Mouse (Mus musculus) hindbrain, embryonic 16.5 days (tissue): ENCODE measurements around the gene Dusp9. TPM values are rescaled to one million over a fixed set of nuclear protein-coding genes. Genes with fewer than 3 reads are reported as not detected.

Experiments used
- ATAC-seq: fragments of 200-750 bp; cut with Nextera tagmentation; 2 replicates; pipeline ENCODE4 v1.8.0; 2017; ENCODE audit warnings: moderate TSS enrichment, moderate library complexity
- H3K27ac ChIP-seq: fragments of 300-500 bp; sonication (generic); 2 replicates; pipeline ENCODE4 v1.5.1; 2014; ENCODE audit warnings: low read depth, mild to moderate bottlenecking, control low read depth, low read length, moderate library complexity
- H3K27me3 ChIP-seq: fragments of 300-500 bp; sonication (generic); replicated peaks from 2 replicates; pipeline ENCODE4 v1.6.1; 2014; ENCODE audit warnings: low read length; ENCODE audit not compliant: control insufficient read depth, insufficient read depth
- H3K36me3 ChIP-seq: fragments of 300-500 bp; sonication (generic); 2 replicates; pipeline ENCODE4 v1.6.1; 2014; ENCODE audit warnings: mild to moderate bottlenecking, low read length, moderate library complexity, mixed read lengths; ENCODE audit not compliant: control insufficient read depth, insufficient read depth
- H3K4me1 ChIP-seq: fragments of 300-500 bp; sonication (generic); 2 replicates; pipeline ENCODE4 v1.6.1; 2014; ENCODE audit warnings: low read depth, low read length; ENCODE audit not compliant: control insufficient read depth, insufficient read depth
- H3K4me2 ChIP-seq: fragments of 300-500 bp; sonication (generic); 2 replicates; pipeline ENCODE4 v1.6.1; 2014; ENCODE audit warnings: mild to moderate bottlenecking, low read length, control low read depth, moderate library complexity
- H3K4me3 ChIP-seq: fragments of 300-500 bp; sonication (generic); 2 replicates; pipeline ENCODE4 v1.5.1; 2014; ENCODE audit warnings: mild to moderate bottlenecking, low read length, control low read depth, moderate library complexity
- H3K9ac ChIP-seq: fragments of 300-500 bp; sonication (generic); 2 replicates; pipeline ENCODE4 v1.6.1; 2014; ENCODE audit warnings: low read depth, mild to moderate bottlenecking, control low read depth, low read length, moderate library complexity
- H3K9me3 ChIP-seq: fragments of 300-500 bp; sonication (generic); 2 replicates; pipeline ENCODE4 v1.6.1; 2014; ENCODE audit warnings: mild to moderate bottlenecking, low read length, moderate library complexity; ENCODE audit not compliant: control insufficient read depth
- WGBS: fragments of 180-500 bp; shearing (Covaris S2); extraction: QIAGEN DNeasy Blood & Tissue Kit; methylation state at CpG from one replicate; pipeline ENCODE4 v1.1.7; 2014; 5-methylcytosine and 5-hydroxymethylcytosine counted together
- polyA plus RNA-seq: library from polyadenylated mRNA; unstranded; fragments of >200 nt; fragmentation: Nextera tagmentation; extraction: Ambion mirVana; gene quantifications from 2 replicates; pipeline ENCODE4 v1.2.1, GENCODE M21; 2015

The Dusp9 gene
- polyA plus RNA-seq, 1 experiment from 2014 or later, result 0.84 TPM

DNA sequence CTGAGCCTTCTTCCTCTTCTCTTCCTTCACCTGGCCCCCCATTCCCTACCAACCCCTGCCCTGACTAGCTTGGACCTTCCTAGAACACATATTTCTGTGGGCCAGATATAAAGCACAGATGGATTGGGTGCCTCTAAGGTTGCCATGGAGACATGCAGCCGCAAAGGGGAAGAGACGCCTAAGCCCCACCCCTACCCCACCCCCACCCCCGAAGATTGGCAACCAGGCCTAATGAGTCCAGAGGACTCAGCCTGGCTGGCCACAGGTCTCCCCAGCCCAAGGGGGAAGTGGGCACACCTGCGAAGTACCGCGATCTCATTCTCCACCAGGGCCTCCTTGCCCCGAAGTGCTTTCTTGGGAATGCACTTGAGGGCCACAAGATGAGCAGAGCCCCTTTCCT is 19.2 kb downstream of the Dusp9 start:
- no peaks in the 10 kb centered on the region for H3K27me3 ChIP-seq
- H3K4me2 ChIP-seq, result peak overlapping the region; percentile 56
- no peaks in the 10 kb centered on the region for H3K36me3 ChIP-seq
- H3K4me1 ChIP-seq, result no peaks in the 10 kb centered on the region; the same call in 1 of the 2 replicates
- H3K27ac ChIP-seq, result no peak overlapping the region
- no peak overlapping the region for H3K9ac ChIP-seq
- no peak for ATAC-seq
- WGBS, result 38% methylated on average over 5 of the region's 7 CpGs
- H3K9me3 ChIP-seq, result no peaks in the 10 kb centered on the region
- peak overlapping the region; percentile 51 for H3K4me3 ChIP-seq

- Histone ChIP-seq H3K9me3 (no peaks in the 10 kb centered on the region), H3K36me3 (no peaks in the 10 kb centered on the region), H3K27ac (peak overlapping the region; percentile 75), H3K4me3 (peak overlapping the region; percentile 51), H3K4me1 (no peaks in the 10 kb centered on the region; the same call in 1 of the 2 replicates), H3K9ac (peak overlapping the region; percentile 70), H3K4me2 (peak overlapping the region; percentile 56), H3K27me3 (no peaks in the 10 kb centered on the region)
- WGBS, result 48% methylated on average over 12 of the region's 13 CpGs
- peak; percentile 34 for ATAC-seq
These were observed 19.8 kb downstream of the Dusp9 start for GRCm38 (mm10) chrX:73658936-73659574.

DNA sequence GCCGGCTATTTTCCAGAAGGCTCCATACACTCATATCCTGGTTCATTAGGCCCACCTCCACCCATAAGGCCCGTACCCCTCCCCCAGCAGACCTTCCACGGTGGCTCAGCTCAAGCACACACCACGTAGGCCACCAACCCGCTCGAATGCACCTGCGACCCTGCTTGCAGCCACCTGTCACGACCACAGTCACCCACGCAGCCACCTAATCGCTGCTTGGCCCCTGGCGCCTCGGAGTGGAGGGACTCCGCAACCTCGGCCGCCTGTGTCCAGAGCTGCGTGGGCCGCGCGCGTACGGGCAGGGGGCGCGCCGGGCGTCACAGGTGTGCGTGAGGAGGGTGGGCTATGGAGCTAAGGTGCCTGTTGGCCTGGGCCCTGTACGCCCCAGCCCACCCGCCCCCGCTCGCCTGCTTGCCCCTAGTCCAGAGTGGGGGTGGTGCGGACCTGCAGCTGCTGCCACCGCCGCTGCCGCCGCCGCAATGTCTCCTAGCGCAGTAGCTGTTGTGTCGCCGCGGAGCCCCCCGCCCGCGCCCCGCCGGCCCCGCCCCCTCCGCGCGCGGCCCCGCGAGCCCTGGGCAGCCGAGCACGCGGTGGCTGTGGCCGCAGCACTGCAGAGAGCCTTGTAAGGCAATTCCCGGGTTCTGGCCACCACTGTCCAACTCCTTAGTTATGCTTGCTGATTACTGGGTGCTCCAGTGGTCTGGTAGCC is 20.5 kb downstream of the Dusp9 start, which contains the start of gene Pnck:
Gene Pnck, minus strand, starts transcription at position 543 of the 709 bp plus-strand sequence.
- no peaks in the 10 kb centered on the region; the same call in 1 of the 2 replicates for H3K4me1 ChIP-seq

DNA sequence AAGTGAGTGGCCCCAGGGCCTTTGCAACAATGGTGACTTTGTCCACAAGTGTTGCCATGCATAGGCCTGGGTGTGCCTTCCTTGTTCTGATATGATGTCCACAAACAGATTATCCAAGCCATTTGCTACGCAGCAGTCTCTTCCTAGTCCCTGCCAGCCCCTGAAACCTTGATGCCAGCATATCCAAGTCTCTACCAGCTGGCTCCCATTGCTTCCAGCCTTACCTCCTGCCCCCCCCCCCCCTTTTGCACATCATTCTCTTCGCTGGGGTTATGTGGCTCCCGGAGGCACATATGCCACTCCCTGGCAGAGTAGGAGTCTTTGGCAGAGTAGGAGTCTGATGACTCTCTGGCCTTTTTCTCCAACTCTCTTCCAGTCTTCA is 21.1 kb downstream of the Dusp9 start:
- Histone ChIP-seq H3K9me3 (no peaks in the 10 kb centered on the region), H3K4me1 (no peaks in the 10 kb centered on the region; the same call in 1 of the 2 replicates), H3K27ac (peak overlapping the region; percentile 75), H3K27me3 (no peaks in the 10 kb centered on the region), H3K36me3 (no peaks in the 10 kb centered on the region), H3K4me3 (peak overlapping the region; percentile 51), H3K9ac (peak overlapping the region; percentile 70), H3K4me2 (peak overlapping the region; percentile 56)
- WGBS, result 32% methylated on average over 3 of the region's 3 CpGs
- ATAC-seq, result peak; percentile 28

More for the DNA sequence above, 20.5 kb downstream of the Dusp9 start, which contains the start of gene Pnck:
- Histone ChIP-seq H3K36me3 (no peaks in the 10 kb centered on the region), H3K4me2 (peak within 1 kb of the TSS; percentile 56), H3K9me3 (no peaks in the 10 kb centered on the region), H3K9ac (peak within 1 kb of the TSS; percentile 70), H3K4me3 (peak within 1 kb of the TSS; percentile 51), H3K27me3 (no peaks in the 10 kb centered on the region), H3K27ac (peak within 1 kb of the TSS; percentile 75)
- peak; percentile 78 for ATAC-seq
- WGBS, result 20% methylated on average over 32 of the region's 57 CpGs

DNA sequence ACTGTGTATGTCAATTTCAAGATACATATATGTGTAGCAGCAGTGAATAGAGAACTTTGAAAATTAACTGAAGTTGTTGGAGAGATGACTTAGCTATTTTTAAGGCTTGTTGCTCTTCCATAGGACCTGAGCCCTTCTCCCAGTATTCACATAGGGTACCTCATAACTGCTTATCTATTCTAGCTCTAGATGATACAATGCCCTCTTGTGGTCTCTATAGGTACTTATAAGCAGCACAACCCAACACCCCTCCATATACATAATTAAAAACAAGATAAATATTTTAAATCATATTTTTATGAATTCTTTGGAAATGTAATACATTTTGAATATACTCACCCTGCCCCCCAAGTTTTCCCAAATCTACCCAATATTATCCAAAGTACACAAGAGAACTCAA is 23.9 kb downstream of the Dusp9 start:
- H3K9me3 ChIP-seq, result no peaks in the 10 kb centered on the region
- no peak overlapping the region for H3K4me2 ChIP-seq
- H3K9ac ChIP-seq, result no peak overlapping the region
- H3K4me3 ChIP-seq, result no peak overlapping the region
- no peaks in the 10 kb centered on the region; the same call in 1 of the 2 replicates for H3K4me1 ChIP-seq
- H3K36me3 ChIP-seq, result no peaks in the 10 kb centered on the region
- no peak overlapping the region for H3K27ac ChIP-seq
- H3K27me3 ChIP-seq, result no peaks in the 10 kb centered on the region
- no peak for ATAC-seq

GRCm38 (mm10) chrX:73672031-73672431 is 32.8 kb downstream of the Dusp9 start:
- 38% methylated on average over 4 of the region's 4 CpGs for WGBS
- H3K4me1 ChIP-seq, result peaks cover 11% of the 10 kb centered on the region
- H3K27ac ChIP-seq, result no peak overlapping the region
- peak; percentile 25; the same call in 1 of the 2 replicates for ATAC-seq
- no peaks in the 10 kb centered on the region for H3K27me3 ChIP-seq
- no peak overlapping the region; the same call in 1 of the 2 replicates for H3K4me2 ChIP-seq
- no peaks in the 10 kb centered on the region for H3K9me3 ChIP-seq
- no peaks in the 10 kb centered on the region for H3K36me3 ChIP-seq
- no peak overlapping the region for H3K9ac ChIP-seq
- no peak overlapping the region for H3K4me3 ChIP-seq

- Histone ChIP-seq H3K36me3 (no peaks in the 10 kb centered on the region), H3K4me2 (peak within 1 kb of the TSS; percentile 74), H3K27ac (peak within 1 kb of the TSS; percentile 76), H3K4me1 (peaks cover 11% of the 10 kb centered on the region), H3K9ac (peak within 1 kb of the TSS; percentile 78), H3K27me3 (no peaks in the 10 kb centered on the region), H3K9me3 (no peaks in the 10 kb centered on the region), H3K4me3 (peak within 1 kb of the TSS; percentile 63)
- peak; percentile 82 for ATAC-seq
- 19% methylated on average over 18 of the region's 72 CpGs for WGBS
These were observed 33.8 kb downstream of the Dusp9 start, which contains the start of gene Slc6a8 for GRCm38 (mm10) chrX:73672879-73673618. Gene Slc6a8 (plus strand): TSS chrX:73673150.

DNA sequence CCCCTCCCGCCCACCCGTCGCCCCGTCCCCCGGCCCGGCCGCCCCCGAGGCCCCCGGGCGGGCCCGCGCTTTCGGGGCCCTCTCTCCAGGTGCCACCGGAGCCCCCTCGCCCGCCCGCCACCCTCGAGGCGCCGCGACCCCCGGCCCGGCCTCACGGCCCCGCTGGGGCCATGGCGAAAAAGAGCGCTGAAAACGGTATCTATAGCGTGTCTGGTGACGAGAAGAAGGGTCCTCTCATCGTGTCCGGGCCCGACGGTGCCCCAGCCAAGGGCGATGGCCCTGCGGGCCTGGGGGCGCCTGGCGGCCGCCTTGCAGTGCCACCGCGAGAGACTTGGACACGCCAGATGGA is 34.4 kb downstream of the Dusp9 start:
- peak overlapping the region; percentile 76 for H3K27ac ChIP-seq
- peak overlapping the region; percentile 78 for H3K9ac ChIP-seq
- WGBS, result 16% methylated on average over 21 of the region's 42 CpGs
- H3K27me3 ChIP-seq, result no peaks in the 10 kb centered on the region
- H3K4me3 ChIP-seq, result peak overlapping the region; percentile 63
- peaks cover 11% of the 10 kb centered on the region for H3K4me1 ChIP-seq
- H3K9me3 ChIP-seq, result no peaks in the 10 kb centered on the region
- H3K4me2 ChIP-seq, result peak overlapping the region; percentile 74
- H3K36me3 ChIP-seq, result no peaks in the 10 kb centered on the region
- no peak; the same call in 1 of the 2 replicates for ATAC-seq
